Mouse (Mus musculus) G1E (cell line): Measurements from ENCODE around the gene Emc6. TPM values are rescaled to one million over a fixed set of nuclear protein-coding genes. Genes with fewer than 3 reads are reported as not detected.

Source experiments
- ATAC-seq: 2 replicates; pipeline ENCODE4 v1.8.0; 2016; ENCODE audit warnings: mild to moderate bottlenecking; ENCODE audit not compliant: insufficient number of reproducible peaks, poor library complexity, low FRiP score, severe bottlenecking; ENCODE audit errors: extremely low read depth
- DNase-seq: peaks from one replicate; pipeline ENCODE4 v3.0.0; 2012; ENCODE audit warnings: low spot score
- H3K27me3 ChIP-seq: 2 replicates; pipeline ENCODE4 v1.6.1; 2012; ENCODE audit warnings: mild to moderate bottlenecking, low read length, inconsistent platforms; ENCODE audit not compliant: insufficient read depth
- H3K36me3 ChIP-seq: replicated peaks from 2 replicates; pipeline ENCODE3; 2012; ENCODE audit warnings: mild to moderate bottlenecking, inconsistent platforms
- H3K4me1 ChIP-seq: 2 replicates; pipeline ENCODE4 v1.6.1; 2012; ENCODE audit warnings: low read depth, low read length, inconsistent platforms, mixed read lengths; ENCODE audit not compliant: insufficient read depth
- H3K4me3 ChIP-seq: 2 replicates; pipeline ENCODE4 v1.5.1; 2012; ENCODE audit warnings: low read depth, mild to moderate bottlenecking, inconsistent platforms, low read length, moderate library complexity, mixed read lengths
- H3K9me3 ChIP-seq: replicated peaks from 2 replicates; pipeline ENCODE4 v1.6.1; 2012; ENCODE audit warnings: inconsistent platforms
- CTCF ChIP-seq: IDR thresholded peaks from 2 replicates; pipeline ENCODE4 v1.5.1; 2012; ENCODE audit warnings: low read depth, low read length, inconsistent platforms, mixed read lengths
- GATA1 ChIP-seq: IDR thresholded peaks from 2 replicates; pipeline ENCODE4 v1.6.1; 2012; ENCODE audit warnings: borderline replicate concordance, low read length, inconsistent platforms, mixed read lengths
- GATA2 ChIP-seq: IDR thresholded peaks from 2 replicates; pipeline ENCODE4 v1.6.1; 2012; ENCODE audit warnings: low read depth, low read length, inconsistent platforms, borderline replicate concordance
- POLR2AphosphoS5 ChIP-seq: IDR thresholded peaks from 2 replicates; pipeline ENCODE4 v1.6.1; 2012; ENCODE audit warnings: low read depth, low read length, inconsistent platforms; ENCODE audit not compliant: insufficient replicate concordance
- TAL1 ChIP-seq: conservative IDR thresholded peaks from 2 replicates; pipeline ENCODE4 v1.6.1; 2012; ENCODE audit warnings: low read depth, low read length, inconsistent platforms, mixed read lengths
- polyA plus RNA-seq: library from polyadenylated mRNA; stranded (reverse); fragments of >175 nt; gene quantifications from 2 replicates; pipeline ENCODE4 v1.2.3, GENCODE M21; 2012
- total RNA-seq, 2 experiments: library from RNA; stranded (forward) in 1 of 2; stranded (reverse) in 1 of 2; fragments of 200-1000 nt in 1 of 2; fragments of >200 nt in 1 of 2; fragmentation: Nextera tagmentation in 1 of 2; gene quantifications; 2 replicates each; pipeline ENCODE4 v1.2.3; 2014 to 2017

Gene Emc6
- total and polyA plus RNA-seq, 3 experiments = 43.7 to 178 (median 54.7) TPM

DNA sequence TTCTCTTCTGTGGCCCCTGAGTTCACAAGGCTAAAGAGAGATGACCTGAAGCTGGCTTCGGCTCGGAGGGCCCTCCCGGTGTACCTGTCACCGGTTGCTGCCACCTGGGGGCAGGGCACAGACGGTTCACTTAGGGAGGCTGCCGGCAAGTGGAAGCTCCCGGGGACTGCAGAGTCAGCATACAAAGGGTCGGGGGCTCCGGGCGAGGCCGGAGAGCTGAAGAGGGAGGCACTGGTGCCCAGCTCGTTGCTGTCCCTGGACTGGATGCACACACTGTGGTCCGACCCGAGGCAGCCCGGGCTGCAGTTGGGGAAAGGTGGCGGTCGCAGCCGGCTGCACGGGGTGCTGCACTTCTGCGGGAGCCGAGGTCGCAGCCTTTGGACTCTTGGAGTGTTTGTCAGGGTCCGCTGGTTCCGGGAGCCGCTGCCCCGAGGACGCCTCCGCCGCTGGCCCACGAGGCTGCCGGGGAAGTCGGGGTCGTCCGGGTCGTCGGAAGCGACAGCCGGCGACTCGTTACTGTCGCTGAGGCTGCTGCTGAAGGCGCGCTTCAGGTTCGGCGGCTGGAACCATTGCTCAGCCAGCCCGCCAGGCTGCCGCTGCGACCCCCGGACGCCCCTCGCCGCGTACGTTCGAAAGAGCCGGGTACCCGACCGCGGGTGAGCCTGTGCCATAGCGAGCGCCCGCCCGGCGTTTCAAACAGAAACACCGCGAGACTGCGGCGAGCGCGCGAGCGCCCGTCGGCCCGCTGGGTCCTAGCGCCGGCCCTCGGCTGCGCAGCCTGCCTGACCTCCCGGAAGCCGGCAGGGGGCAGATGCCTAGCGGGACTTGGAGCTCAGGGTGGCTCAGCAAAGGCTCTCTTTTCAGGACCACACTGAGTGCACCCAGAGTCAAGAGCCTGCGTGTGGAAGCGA, 39.0 kb downstream of the Emc6 start, which contains the start of gene Haspin:
Gene Haspin, minus strand, starts transcription at position 704 of the 911 bp plus-strand sequence.
- ATAC-seq = peak; percentile 76
- no peak for TF ChIP-seq TAL1
- TF ChIP-seq CTCF = peak; percentile 65
- H3K9me3 ChIP-seq = no peaks in the 10 kb centered on the region
- DNase-seq = peak; percentile 95
- H3K4me3 ChIP-seq = peak within 1 kb of the TSS; percentile 98
- peaks cover 30% of the 10 kb centered on the region for H3K36me3 ChIP-seq
- H3K27me3 ChIP-seq = peaks cover 3% of the 10 kb centered on the region; the same call in 1 of the 2 replicates
- H3K4me1 ChIP-seq = peaks cover 45% of the 10 kb centered on the region

DNA sequence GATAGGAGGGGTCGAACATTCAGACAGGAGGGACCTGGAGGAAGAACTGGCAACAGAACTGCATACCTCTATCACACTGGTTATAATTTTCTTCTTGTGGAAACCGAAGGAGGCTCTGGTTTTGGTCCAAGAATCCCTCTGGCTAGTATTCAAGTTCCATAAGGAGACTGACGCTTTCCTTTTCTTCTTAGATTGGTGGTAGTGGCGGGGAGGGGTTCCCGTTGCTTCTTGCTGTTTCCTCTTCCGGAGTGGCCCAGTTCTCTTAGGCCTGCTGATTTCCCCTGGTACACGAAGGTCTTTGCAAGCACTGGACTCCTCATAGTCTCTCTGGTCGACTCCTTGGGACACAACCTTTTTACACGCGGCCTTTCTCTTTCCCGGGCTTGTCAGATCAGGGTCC, 39.7 kb downstream of the Emc6 start:
- Histone ChIP-seq H3K27me3 (peaks cover 2% of the 10 kb centered on the region; the same call in 1 of the 2 replicates), H3K9me3 (no peaks in the 10 kb centered on the region), H3K36me3 (peaks cover 37% of the 10 kb centered on the region), H3K4me1 (peaks cover 49% of the 10 kb centered on the region), H3K4me3 (peak overlapping the region; percentile 98)
- ATAC-seq (no peak), DNase-seq (peak; percentile 34)
- TF ChIP-seq GATA2 (no peak), TAL1 (no peak), POLR2AphosphoS5 (no peak), GATA1 (no peak), CTCF (no peak)

DNA sequence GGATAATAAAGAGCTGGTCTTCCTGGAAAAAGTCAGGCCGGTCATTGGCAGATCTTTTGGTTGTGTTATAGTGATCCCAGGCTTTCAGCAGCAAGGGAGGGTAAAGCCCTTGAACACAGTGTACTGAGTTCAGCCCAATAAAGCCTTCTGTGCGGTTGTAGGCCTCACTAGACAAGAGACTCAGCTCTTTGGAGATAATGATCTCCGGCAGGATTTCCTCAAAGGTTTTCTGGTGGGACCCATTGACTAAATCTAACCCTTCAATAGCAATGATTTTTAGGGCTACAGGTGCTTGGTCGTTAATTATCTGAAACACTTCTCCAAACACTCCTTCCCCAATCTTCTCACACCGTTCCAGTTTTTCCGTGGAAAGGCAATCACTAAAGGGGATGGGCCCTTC, 40.2 kb downstream of the Emc6 start:
- Histone ChIP-seq H3K4me3 (peak overlapping the region; percentile 98), H3K27me3 (no peaks in the 10 kb centered on the region; the same call in 1 of the 2 replicates), H3K4me1 (peaks cover 51% of the 10 kb centered on the region), H3K9me3 (no peaks in the 10 kb centered on the region), H3K36me3 (peaks cover 41% of the 10 kb centered on the region)
- TF ChIP-seq GATA2 (0 out of 2 replicates have a peak, but pooled peaks have one; percentile 40), POLR2AphosphoS5 (no peak)
- ATAC-seq = no peak
- DNase-seq = no peak

DNA sequence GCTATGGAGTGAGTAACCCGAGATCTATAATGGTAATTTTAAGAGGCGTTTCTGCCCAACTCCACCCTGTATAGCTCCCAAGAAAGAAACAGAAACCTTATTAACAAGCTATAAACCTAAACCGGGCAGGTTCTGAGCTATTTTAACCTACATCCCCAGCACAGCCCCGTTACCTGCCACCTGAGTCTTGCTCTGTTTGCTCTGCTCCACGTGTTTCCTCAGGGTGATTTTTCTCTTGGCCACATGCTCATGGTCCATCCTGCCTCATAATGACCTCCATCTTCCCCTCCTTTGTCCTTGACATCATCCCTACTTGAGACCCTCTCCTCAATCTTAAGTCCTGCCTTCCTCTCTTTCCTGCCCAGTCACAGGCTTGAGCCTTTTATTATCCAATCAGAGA, 42.6 kb downstream of the Emc6 start:
- no peaks in the 10 kb centered on the region for H3K9me3 ChIP-seq
- peaks cover 69% of the 10 kb centered on the region for H3K4me1 ChIP-seq
- TF ChIP-seq TAL1 (no peak), GATA1 (no peak), POLR2AphosphoS5 (no peak), CTCF (no peak)
- DNase-seq = no peak
- H3K36me3 ChIP-seq = peaks cover 64% of the 10 kb centered on the region
- ATAC-seq = no peak
- H3K4me3 ChIP-seq = peak overlapping the region; percentile 25; the same call in 1 of the 2 replicates
- H3K27me3 ChIP-seq = no peaks in the 10 kb centered on the region

DNA sequence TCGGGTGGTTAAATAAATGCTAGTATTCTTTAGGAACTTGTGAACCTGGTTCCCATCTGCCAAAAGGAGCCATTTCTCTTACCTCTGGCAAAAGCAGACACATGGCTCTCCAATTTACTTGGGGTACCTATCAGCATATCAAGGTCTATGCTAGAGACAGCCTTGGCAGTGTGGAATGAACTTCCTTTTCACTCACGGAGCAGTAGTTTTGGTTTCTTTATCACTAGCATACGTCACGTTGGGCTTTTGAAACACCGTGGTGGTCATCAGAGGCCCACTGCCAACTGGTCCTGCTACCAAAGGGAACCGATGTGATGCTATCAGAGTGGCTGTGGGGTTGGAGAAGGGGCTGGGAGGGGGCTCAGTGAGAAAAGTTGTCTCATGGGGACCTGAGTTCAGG, 43.8 kb downstream of the Emc6 start:
- no peaks in the 10 kb centered on the region for H3K9me3 ChIP-seq
- TF ChIP-seq TAL1 = no peak
- TF ChIP-seq CTCF = no peak
- no peak for TF ChIP-seq POLR2AphosphoS5
- TF ChIP-seq GATA2 = no peak
- TF ChIP-seq GATA1 = no peak
- peaks cover 65% of the 10 kb centered on the region for H3K4me1 ChIP-seq
- DNase-seq (no peak), ATAC-seq (no peak)
- no peaks in the 10 kb centered on the region for H3K27me3 ChIP-seq
- H3K36me3 ChIP-seq = peaks cover 74% of the 10 kb centered on the region
- H3K4me3 ChIP-seq = no peak overlapping the region

DNA sequence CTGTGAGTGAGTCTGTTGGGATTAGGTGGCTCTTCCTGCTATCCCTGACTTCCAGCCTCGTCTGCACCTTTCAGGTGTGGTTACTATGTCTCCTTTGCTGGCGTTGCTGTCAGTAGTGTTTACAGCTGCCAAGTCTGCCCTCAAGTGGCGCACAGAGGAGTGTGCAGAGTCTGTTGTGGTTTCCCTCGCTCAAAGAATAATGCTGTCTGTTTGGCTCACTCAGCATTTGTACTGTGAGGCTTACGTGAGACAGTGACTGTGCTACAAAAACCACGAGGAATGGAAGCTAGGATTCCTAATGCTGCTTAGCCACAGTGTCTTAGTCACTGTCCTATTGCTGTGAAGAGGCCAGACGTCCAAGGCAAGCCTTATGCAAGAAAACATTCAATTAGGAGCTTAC, 45.8 kb downstream of the Emc6 start:
- H3K4me3 ChIP-seq = no peak overlapping the region
- H3K4me1 ChIP-seq = peaks cover 51% of the 10 kb centered on the region
- peak; percentile 27 for DNase-seq
- no peaks in the 10 kb centered on the region for H3K9me3 ChIP-seq
- no peaks in the 10 kb centered on the region for H3K27me3 ChIP-seq
- peaks cover 87% of the 10 kb centered on the region for H3K36me3 ChIP-seq
- TF ChIP-seq POLR2AphosphoS5 (no peak), GATA2 (no peak), CTCF (no peak)
- ATAC-seq = no peak; the same call in 1 of the 2 replicates

DNA sequence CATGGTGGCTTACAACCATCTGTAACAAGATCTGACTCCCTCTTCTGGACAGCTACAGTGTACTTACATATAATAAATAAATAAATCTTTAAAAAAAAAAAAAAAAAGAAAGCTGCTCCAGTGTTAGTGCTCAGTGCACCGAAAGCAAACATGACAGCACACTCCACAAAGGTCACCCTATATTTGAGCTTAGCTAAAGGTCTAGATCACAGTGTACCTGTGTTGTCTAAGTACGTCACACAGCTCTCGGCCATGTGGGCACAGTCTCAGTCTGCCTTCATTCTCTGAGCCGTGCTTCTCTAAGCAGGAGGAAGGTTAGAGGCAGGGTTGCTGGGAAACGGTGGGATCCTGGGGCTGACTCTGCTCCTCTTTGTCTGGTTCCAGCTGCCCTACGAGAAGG, 50.3 kb downstream of the Emc6 start:
- H3K4me3 ChIP-seq = no peak overlapping the region
- peaks cover 19% of the 10 kb centered on the region for H3K4me1 ChIP-seq
- peaks cover 79% of the 10 kb centered on the region for H3K36me3 ChIP-seq
- TF ChIP-seq POLR2AphosphoS5 (no peak), TAL1 (no peak), GATA2 (no peak), GATA1 (no peak), CTCF (no peak)
- ATAC-seq (no peak), DNase-seq (no peak)
- no peaks in the 10 kb centered on the region for H3K9me3 ChIP-seq
- H3K27me3 ChIP-seq = no peaks in the 10 kb centered on the region
